Mouse (Mus musculus) limb, embryonic 14.5 days (tissue): ENCODE results near the gene Dytn. TPM values are rescaled to one million over a fixed set of nuclear protein-coding genes. Genes with fewer than 3 reads are reported as not detected.
"Not testable (repeated sequence)": the region's sequence is repeated elsewhere in the genome, so short reads cannot be mapped to it uniquely, and the experiment has no call there.

Experiments
- ATAC-seq: fragments of 200-750 bp; cut with Nextera tagmentation; 2 replicates; pipeline ENCODE4 v1.8.0; 2017; ENCODE audit warnings: low read depth, moderate number of reproducible peaks, moderate TSS enrichment; ENCODE audit not compliant: low FRiP score
- DNase-seq: peaks from one replicate; pipeline ENCODE4 v3.0.0-alpha.2; 2015; ENCODE audit warnings: low spot score
- H3K27ac ChIP-seq: fragments of 300-500 bp; sonication (generic); replicated peaks from 2 replicates; pipeline ENCODE4 v1.5.1; 2014; ENCODE audit warnings: low read depth, mild to moderate bottlenecking, low read length, moderate library complexity, mixed read lengths
- H3K27me3 ChIP-seq: fragments of 300-500 bp; sonication (generic); 2 replicates; pipeline ENCODE4 v1.6.1; 2014; ENCODE audit warnings: low read length, mixed read lengths; ENCODE audit not compliant: control insufficient read depth, insufficient read depth
- H3K36me3 ChIP-seq: fragments of 300-500 bp; sonication (generic); 2 replicates; pipeline ENCODE4 v1.6.1; 2014; ENCODE audit warnings: mild to moderate bottlenecking, low read length, moderate library complexity, mixed read lengths; ENCODE audit not compliant: control insufficient read depth, insufficient read depth
- H3K4me1 ChIP-seq: fragments of 300-500 bp; sonication (generic); 2 replicates; pipeline ENCODE4 v1.6.1; 2014; ENCODE audit warnings: antibody characterized with exemption, low read length, mixed read lengths; ENCODE audit not compliant: control insufficient read depth, insufficient read depth
- H3K4me2 ChIP-seq: fragments of 300-500 bp; sonication (generic); replicated peaks from 2 replicates; pipeline ENCODE4 v1.6.1; 2014; ENCODE audit warnings: low read depth, mild to moderate bottlenecking, low read length, moderate library complexity; ENCODE audit not compliant: severe bottlenecking
- H3K4me3 ChIP-seq: fragments of 300-500 bp; sonication (generic); replicated peaks from 2 replicates; pipeline ENCODE4 v1.5.1; 2014; ENCODE audit warnings: low read length
- H3K9ac ChIP-seq: fragments of 300-500 bp; sonication (generic); 2 replicates; pipeline ENCODE4 v1.6.1; 2014; ENCODE audit warnings: mild to moderate bottlenecking, low read depth, low read length, moderate library complexity; ENCODE audit not compliant: severe bottlenecking
- H3K9me3 ChIP-seq: fragments of 300-500 bp; sonication (generic); 2 replicates; pipeline ENCODE4 v1.6.1; 2016; ENCODE audit warnings: low read length; ENCODE audit not compliant: control insufficient read depth
- POLR2A ChIP-seq: fragments of 200-500 bp; IDR thresholded peaks from 2 replicates; pipeline ENCODE4 v1.8.0; 2012; ENCODE audit warnings: inconsistent platforms, mild to moderate bottlenecking, moderate library complexity, borderline replicate concordance; ENCODE audit not compliant: insufficient read depth, insufficient read length; ENCODE audit errors: extremely low read depth
- WGBS: fragments of 180-500 bp; shearing (Covaris S2); extraction: QIAGEN DNeasy Blood & Tissue Kit; methylation state at CpG from one replicate; pipeline ENCODE4 v1.1.7; 2014; 5-methylcytosine and 5-hydroxymethylcytosine counted together
- polyA plus RNA-seq, 2 experiments: library from polyadenylated mRNA; depleted of rRNA in 1 of 2; stranded (reverse) in 1 of 2; unstranded in 1 of 2; fragments of >200 nt; fragmentation: Nextera tagmentation in 1 of 2; extraction: Ambion mirVana in 1 of 2; gene quantifications; 2 replicates each; pipeline versions ENCODE4 v1.2.1 to v1.2.3; 2012 to 2014

Gene Dytn
- polyA plus RNA-seq, 2 experiments: not detected

DNA sequence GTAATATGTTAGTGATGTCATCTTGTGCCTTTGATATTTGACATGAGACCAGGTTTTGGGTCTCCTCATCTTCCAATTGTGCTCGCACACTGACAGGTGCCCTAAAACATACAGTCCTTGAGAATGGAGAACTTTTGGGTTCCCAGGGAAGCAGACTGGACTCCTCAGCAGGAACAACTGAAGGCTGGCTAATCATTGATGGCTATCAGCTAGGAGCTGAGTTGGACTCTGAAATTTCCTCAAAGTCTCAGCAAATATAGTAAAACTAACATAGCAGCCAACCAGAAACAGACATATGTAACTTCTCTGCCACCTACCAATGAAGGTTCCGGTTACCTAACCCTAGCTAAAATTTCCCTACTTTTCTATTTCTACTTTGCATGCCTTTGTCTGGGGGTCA, 20.6 kb downstream of the Dytn start:
- Histone ChIP-seq H3K27me3 (peaks cover 6% of the 10 kb centered on the region; the same call in 1 of the 2 replicates), H3K36me3 (no peaks in the 10 kb centered on the region), H3K9ac (no peak overlapping the region), H3K4me2 (no peak overlapping the region), H3K27ac (no peak overlapping the region), H3K4me1 (no peaks in the 10 kb centered on the region), H3K4me3 (no peak overlapping the region), H3K9me3 (no peaks in the 10 kb centered on the region)
- TF ChIP-seq POLR2A: no peak
- ATAC-seq (no peak), DNase-seq (no peak)
- 97% methylated on average over 2 of the region's 2 CpGs for WGBS

- Histone ChIP-seq H3K27ac (no peak overlapping the region), H3K4me2 (no peak overlapping the region), H3K4me1 (no peaks in the 10 kb centered on the region), H3K4me3 (no peak overlapping the region), H3K27me3 (no peaks in the 10 kb centered on the region), H3K9me3 (no peaks in the 10 kb centered on the region), H3K36me3 (no peaks in the 10 kb centered on the region), H3K9ac (no peak overlapping the region)
- TF ChIP-seq POLR2A: no peak
- DNase-seq (peak; percentile 88), ATAC-seq (peak; percentile 55; the same call in 1 of the 2 replicates)
- WGBS: under 1% methylated on average over 7 of the region's 7 CpGs
Observed at GRCm38 (mm10) chr1:63659591-63659990, 27.1 kb downstream of the Dytn start.

DNA sequence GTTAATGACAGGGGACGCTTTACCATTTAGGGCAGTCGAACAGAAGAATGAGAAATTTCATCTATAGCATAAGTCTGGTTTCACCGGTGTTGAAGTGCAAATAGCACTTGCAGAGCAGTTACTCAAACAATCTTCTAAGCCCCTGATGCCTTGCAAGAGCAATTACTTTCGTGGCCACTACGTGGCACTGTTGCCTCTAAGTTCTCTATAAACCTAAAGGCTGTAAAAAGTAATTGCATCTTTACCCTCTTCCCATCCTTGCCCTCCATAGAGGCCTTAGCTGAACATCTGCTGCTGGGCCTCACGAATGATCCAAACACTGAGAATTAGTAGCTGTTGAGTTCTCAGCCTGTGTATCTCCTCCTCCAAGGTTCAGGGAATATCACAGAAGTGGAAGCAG, 28.7 kb downstream of the Dytn start:
- Histone ChIP-seq H3K27me3 (no peaks in the 10 kb centered on the region), H3K4me3 (no peak overlapping the region), H3K4me1 (no peaks in the 10 kb centered on the region), H3K36me3 (no peaks in the 10 kb centered on the region), H3K9ac (no peak overlapping the region), H3K9me3 (no peaks in the 10 kb centered on the region), H3K27ac (no peak overlapping the region), H3K4me2 (no peak overlapping the region)
- no peak for TF ChIP-seq POLR2A
- 9% methylated on average over 6 of the region's 6 CpGs for WGBS
- peak; percentile 30; the same call in 1 of the 2 replicates for ATAC-seq
- DNase-seq: peak; percentile 73

DNA sequence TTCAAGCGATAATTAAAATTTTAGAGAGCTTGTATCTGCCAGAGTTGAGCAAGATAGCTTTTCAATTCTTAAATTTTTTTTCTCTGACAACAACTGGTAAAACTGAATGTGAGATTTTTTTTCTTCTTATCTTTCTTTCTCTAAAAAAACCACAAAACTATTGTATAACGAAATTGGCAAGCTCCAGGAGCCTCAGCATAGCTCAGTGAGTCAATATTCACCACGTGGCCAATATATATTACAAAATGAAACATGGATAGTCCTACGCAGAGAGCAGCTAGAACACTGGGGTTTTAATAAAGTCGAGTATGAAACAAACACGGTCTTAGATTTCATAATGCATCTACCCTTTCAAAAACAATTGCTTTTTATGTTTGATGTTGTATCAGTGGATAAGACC, 46.8 kb downstream of the Dytn start:
- ATAC-seq (no peak), DNase-seq (no peak)
- Histone ChIP-seq H3K4me2 (no peak overlapping the region), H3K36me3 (no peaks in the 10 kb centered on the region), H3K27me3 (no peaks in the 10 kb centered on the region), H3K4me3 (no peak overlapping the region), H3K9ac (no peak overlapping the region), H3K27ac (no peak overlapping the region), H3K9me3 (no peaks in the 10 kb centered on the region), H3K4me1 (no peaks in the 10 kb centered on the region)
- WGBS: 76% methylated on average over 6 of the region's 6 CpGs
- no peak for TF ChIP-seq POLR2A

DNA sequence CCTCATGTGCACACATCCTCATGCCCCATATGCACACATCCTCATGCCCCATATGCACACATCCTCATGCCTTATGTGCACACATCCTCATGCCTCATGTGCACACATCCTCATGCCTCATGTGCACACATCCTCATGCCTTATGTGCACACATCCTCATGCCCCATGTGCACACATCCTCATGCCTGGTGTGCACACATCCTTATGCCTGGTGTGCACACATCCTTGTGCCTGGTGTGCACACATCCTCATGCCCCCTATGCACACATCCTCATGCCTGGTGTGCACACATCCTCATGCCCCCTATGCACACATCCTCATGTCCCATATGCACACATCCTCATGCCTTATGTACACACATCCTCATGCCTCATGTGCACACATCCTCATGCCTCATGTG, 56.3 kb downstream of the Dytn start:
- not testable (repeated sequence) for H3K27me3 ChIP-seq, H3K9me3 ChIP-seq, H3K4me3 ChIP-seq, H3K4me2 ChIP-seq, H3K27ac ChIP-seq, ATAC-seq, H3K4me1 ChIP-seq, H3K36me3 ChIP-seq, DNase-seq, H3K9ac ChIP-seq

- Histone ChIP-seq H3K4me3 (no peak overlapping the region), H3K9me3 (no peaks in the 10 kb centered on the region), H3K9ac (no peak overlapping the region), H3K4me2 (no peak overlapping the region), H3K27me3 (no peaks in the 10 kb centered on the region), H3K27ac (no peak overlapping the region), H3K36me3 (no peaks in the 10 kb centered on the region), H3K4me1 (no peaks in the 10 kb centered on the region)
- 20% methylated on average over 2 of the region's 2 CpGs for WGBS
- ATAC-seq (peak; percentile 80), DNase-seq (peak; percentile 69)
- no peak for TF ChIP-seq POLR2A
Observed at GRCm38 (mm10) chr1:63628211-63628610, 58.5 kb downstream of the Dytn start.
